Mouse (Mus musculus) hindbrain, postnatal 0 days (tissue): ENCODE measurements around the gene Soat2. TPM values are rescaled to one million over a fixed set of nuclear protein-coding genes. Genes with fewer than 3 reads are reported as not detected.

Experiments used
- ATAC-seq: fragments of 200-750 bp; cut with Nextera tagmentation; 2 replicates; pipeline ENCODE4 v1.8.0; 2017; ENCODE audit warnings: mild to moderate bottlenecking, moderate TSS enrichment, moderate library complexity
- DNase-seq: peaks from one replicate; pipeline ENCODE4 v3.0.0-alpha.2; 2015; ENCODE audit warnings: low spot score
- H3K27ac ChIP-seq: fragments of 300-500 bp; sonication (generic); 2 replicates; pipeline ENCODE4 v1.5.1; 2014; ENCODE audit warnings: mild to moderate bottlenecking
- H3K27me3 ChIP-seq: fragments of 300-500 bp; sonication (generic); 2 replicates; pipeline ENCODE4 v1.6.1; 2014; ENCODE audit warnings: low read length, mixed read lengths; ENCODE audit not compliant: insufficient read depth
- H3K36me3 ChIP-seq: fragments of 300-500 bp; sonication (generic); 2 replicates; pipeline ENCODE4 v1.6.1; 2014; ENCODE audit warnings: low read length, mixed read lengths; ENCODE audit not compliant: insufficient read depth
- H3K4me1 ChIP-seq: fragments of 300-500 bp; sonication (generic); 2 replicates; pipeline ENCODE4 v1.6.1; 2014; ENCODE audit warnings: antibody characterized with exemption, low read length, mixed read lengths; ENCODE audit not compliant: insufficient read depth
- H3K4me2 ChIP-seq: fragments of 300-500 bp; sonication (generic); 2 replicates; pipeline ENCODE4 v1.6.1; 2014; ENCODE audit warnings: low read depth, mild to moderate bottlenecking, low read length, moderate library complexity, mixed read lengths
- H3K4me3 ChIP-seq: fragments of 300-500 bp; sonication (generic); 2 replicates; pipeline ENCODE4 v1.5.1; 2014; ENCODE audit warnings: low read length
- H3K9ac ChIP-seq: fragments of 300-500 bp; sonication (generic); replicated peaks from 2 replicates; pipeline ENCODE4 v1.6.1; 2014; ENCODE audit warnings: mild to moderate bottlenecking, low read length, moderate library complexity, mixed read lengths
- H3K9me3 ChIP-seq: fragments of 300-500 bp; sonication (generic); 2 replicates; pipeline ENCODE4 v1.6.1; 2016; ENCODE audit warnings: low read length, mixed read lengths
- CTCF ChIP-seq: IDR thresholded peaks from 2 replicates; pipeline ENCODE4 v1.5.1; 2016; ENCODE audit warnings: antibody characterized with exemption, control low read depth, low read depth
- WGBS: fragments of 180-500 bp; shearing (Covaris S2); extraction: QIAGEN DNeasy Blood & Tissue Kit; methylation state at CpG from one replicate; pipeline ENCODE4 v1.1.7; 2014; 5-methylcytosine and 5-hydroxymethylcytosine counted together
- polyA plus RNA-seq: library from polyadenylated mRNA; unstranded; fragments of >200 nt; fragmentation: Nextera tagmentation; extraction: Ambion mirVana; gene quantifications from 2 replicates; pipeline ENCODE4 v1.2.1, GENCODE M21; 2015
- total RNA-seq: library from RNA; depleted of rRNA; stranded (reverse); fragments of >200 nt; gene quantifications from 2 replicates; pipeline ENCODE4 v1.2.3, GENCODE M21; 2014

Gene Soat2
- total and polyA plus RNA-seq, 2 experiments from 2014 or later, result 0.09 to 0.16 TPM

GRCm38 (mm10) chr15:102186239-102186638, 35.9 kb downstream of the Soat2 start:
- Histone ChIP-seq H3K9me3 (no peaks in the 10 kb centered on the region), H3K4me1 (no peaks in the 10 kb centered on the region), H3K4me2 (no peak overlapping the region), H3K27me3 (no peaks in the 10 kb centered on the region), H3K4me3 (no peak overlapping the region), H3K9ac (no peak overlapping the region), H3K36me3 (peaks cover 9% of the 10 kb centered on the region; the same call in 1 of the 2 replicates), H3K27ac (no peak overlapping the region)
- ATAC-seq, result no peak
- no peak for DNase-seq
- TF ChIP-seq CTCF, result no peak
- 88% methylated on average over 11 of the region's 11 CpGs for WGBS

GRCm38 (mm10) chr15:102188096-102188495, 37.8 kb downstream of the Soat2 start:
- TF ChIP-seq CTCF, result no peak
- Histone ChIP-seq H3K36me3 (peaks cover 9% of the 10 kb centered on the region; the same call in 1 of the 2 replicates), H3K27me3 (no peaks in the 10 kb centered on the region), H3K9me3 (no peaks in the 10 kb centered on the region), H3K27ac (no peak overlapping the region), H3K4me1 (no peaks in the 10 kb centered on the region), H3K4me3 (no peak overlapping the region), H3K9ac (no peak overlapping the region), H3K4me2 (no peak overlapping the region)
- DNase-seq (no peak), ATAC-seq (no peak)
- WGBS, result 89% methylated on average over 10 of the region's 10 CpGs

GRCm38 (mm10) chr15:102188883-102189282, 38.6 kb downstream of the Soat2 start:
- H3K4me1 ChIP-seq, result no peaks in the 10 kb centered on the region
- 60% methylated on average over 6 of the region's 6 CpGs for WGBS
- H3K27me3 ChIP-seq, result no peaks in the 10 kb centered on the region
- no peak for TF ChIP-seq CTCF
- no peaks in the 10 kb centered on the region for H3K9me3 ChIP-seq
- H3K27ac ChIP-seq, result no peak overlapping the region
- no peak overlapping the region for H3K9ac ChIP-seq
- no peak for ATAC-seq
- H3K36me3 ChIP-seq, result peaks cover 9% of the 10 kb centered on the region; the same call in 1 of the 2 replicates
- H3K4me3 ChIP-seq, result no peak overlapping the region
- no peak for DNase-seq
- no peak overlapping the region for H3K4me2 ChIP-seq

GRCm38 (mm10) chr15:102191699-102192098, 41.4 kb downstream of the Soat2 start:
- Histone ChIP-seq H3K9ac (no peak overlapping the region), H3K4me3 (no peak overlapping the region), H3K36me3 (0 out of 2 replicates have a peak, but pooled peaks cover under 1% of the 10 kb centered on the region), H3K4me2 (no peak overlapping the region), H3K27me3 (no peaks in the 10 kb centered on the region), H3K27ac (no peak overlapping the region), H3K4me1 (no peaks in the 10 kb centered on the region), H3K9me3 (no peaks in the 10 kb centered on the region)
- DNase-seq (no peak), ATAC-seq (no peak)
- 78% methylated on average over 7 of the region's 7 CpGs for WGBS
- no peak for TF ChIP-seq CTCF

GRCm38 (mm10) chr15:102192271-102192812, 42.0 kb downstream of the Soat2 start:
- Histone ChIP-seq H3K4me2 (no peak overlapping the region), H3K4me1 (no peaks in the 10 kb centered on the region), H3K4me3 (no peak overlapping the region), H3K27me3 (no peaks in the 10 kb centered on the region), H3K27ac (no peak overlapping the region), H3K36me3 (no peaks in the 10 kb centered on the region), H3K9ac (no peak overlapping the region), H3K9me3 (no peaks in the 10 kb centered on the region)
- no peak for ATAC-seq
- TF ChIP-seq CTCF, result no peak
- 75% methylated on average over 7 of the region's 7 CpGs for WGBS
- DNase-seq, result no peak

GRCm38 (mm10) chr15:102192820-102193386, 42.6 kb downstream of the Soat2 start:
- H3K9me3 ChIP-seq, result no peaks in the 10 kb centered on the region
- H3K27ac ChIP-seq, result no peak overlapping the region
- no peaks in the 10 kb centered on the region for H3K27me3 ChIP-seq
- no peak for TF ChIP-seq CTCF
- H3K4me3 ChIP-seq, result no peak overlapping the region
- H3K4me2 ChIP-seq, result no peak overlapping the region
- DNase-seq, result no peak
- WGBS, result 70% methylated on average over 5 of the region's 5 CpGs
- no peaks in the 10 kb centered on the region for H3K4me1 ChIP-seq
- H3K9ac ChIP-seq, result no peak overlapping the region
- H3K36me3 ChIP-seq, result no peaks in the 10 kb centered on the region
- ATAC-seq, result no peak

- no peak for TF ChIP-seq CTCF
These were observed 43.3 kb downstream of the Soat2 start for GRCm38 (mm10) chr15:102193652-102194051.

More at GRCm38 (mm10) chr15:102193652-102194051, 43.3 kb downstream of the Soat2 start:
- Histone ChIP-seq H3K36me3 (no peaks in the 10 kb centered on the region), H3K27ac (no peak overlapping the region), H3K9ac (no peak overlapping the region), H3K4me3 (no peak overlapping the region), H3K4me2 (no peak overlapping the region), H3K27me3 (no peaks in the 10 kb centered on the region), H3K4me1 (no peaks in the 10 kb centered on the region), H3K9me3 (no peaks in the 10 kb centered on the region)
- WGBS, result 82% methylated on average over 4 of the region's 4 CpGs
- ATAC-seq (no peak), DNase-seq (no peak)
